Mouse (Mus musculus): Measurements from ENCODE around the gene Gm49450. TPM values are rescaled to one million over a fixed set of nuclear protein-coding genes. Genes with fewer than 3 reads are reported as not detected.
A peak's percentile ranks its signal among the peaks of the same experiment; 100 is the strongest.
"Not testable (repeated sequence)": the region's sequence is repeated elsewhere in the genome, so short reads cannot be mapped to it uniquely, and the experiment has no call there.

Gm49450 gene
- total RNA-seq, 4 experiments from 2014 or later, result not detected

GRCm38 (mm10) chr15:98954425-98955253 is 1.3 kb upstream of the Gm49450 start:
- no peak for DNase-seq (ENCODE audit: low spot score)

GRCm38 (mm10) chr15:98952751-98953400 is 475 bp downstream of the Gm49450 start:
- peak; percentile 67 for DNase-seq (ENCODE audit: low spot score)

DNA sequence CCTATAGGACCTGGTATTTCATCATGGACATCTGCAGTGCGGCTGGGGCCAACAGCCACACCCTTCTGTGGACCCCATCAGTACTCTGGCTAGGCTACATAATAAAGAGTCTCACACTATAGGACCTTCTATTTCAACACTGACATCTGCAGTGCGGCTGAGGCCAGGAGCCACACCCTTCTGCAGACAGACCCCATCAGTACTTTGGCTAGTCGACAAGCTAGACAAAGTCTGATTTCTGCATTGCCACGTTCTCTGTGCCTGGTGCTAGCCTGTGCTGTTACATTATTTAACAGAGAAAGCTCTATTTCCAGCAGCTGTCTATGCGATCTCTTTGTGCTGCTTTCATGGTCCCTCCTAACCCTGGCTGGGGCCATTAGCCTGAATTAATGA is 1.3 kb downstream of the Gm49450 start:
- DNase-seq (ENCODE audit: low spot score), result no peak

DNA sequence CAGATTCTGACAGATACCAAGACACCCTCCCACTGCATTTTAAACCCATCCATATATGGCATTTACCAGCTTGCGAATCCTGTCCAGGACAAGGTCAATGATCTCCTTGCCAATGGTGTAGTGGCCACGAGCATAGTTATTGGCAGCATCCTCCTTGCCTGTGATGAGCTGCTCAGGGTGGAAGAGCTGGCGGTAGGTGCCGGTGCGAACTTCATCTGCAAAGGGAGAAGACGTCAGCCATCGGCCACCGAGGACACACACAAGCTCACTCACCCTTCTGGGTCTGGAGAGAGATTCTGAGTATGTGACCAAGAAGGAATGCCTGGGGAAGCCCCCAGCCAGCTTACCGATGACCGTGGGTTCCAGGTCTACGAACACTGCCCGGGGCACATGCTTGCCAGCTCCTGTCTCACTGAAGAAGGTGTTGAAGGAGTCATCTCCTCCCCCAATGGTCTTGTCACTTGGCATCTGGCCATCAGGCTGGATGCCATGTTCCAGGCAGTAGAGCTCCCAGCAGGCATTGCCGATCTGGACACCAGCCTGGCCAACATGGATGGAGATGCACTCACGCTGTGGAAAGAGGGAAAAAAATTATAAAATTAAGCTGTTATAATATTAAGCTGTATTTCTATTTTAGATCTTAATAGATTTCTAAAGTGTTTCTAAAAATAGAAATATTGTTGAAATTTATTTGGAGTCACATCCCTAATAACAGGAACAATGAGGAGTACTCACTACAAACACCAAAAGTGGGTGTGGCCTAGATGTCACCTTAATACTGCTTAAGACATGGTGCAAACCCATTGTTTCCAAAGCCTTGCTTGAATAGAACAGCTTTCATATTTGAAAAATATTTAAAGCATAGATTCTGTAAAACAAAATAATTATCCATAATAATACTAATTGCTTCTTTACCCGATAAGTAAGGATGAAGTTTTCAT is 2.0 kb downstream of the Gm49450 start:
- DNase-seq (ENCODE audit: low spot score), result not testable (repeated sequence)

DNA sequence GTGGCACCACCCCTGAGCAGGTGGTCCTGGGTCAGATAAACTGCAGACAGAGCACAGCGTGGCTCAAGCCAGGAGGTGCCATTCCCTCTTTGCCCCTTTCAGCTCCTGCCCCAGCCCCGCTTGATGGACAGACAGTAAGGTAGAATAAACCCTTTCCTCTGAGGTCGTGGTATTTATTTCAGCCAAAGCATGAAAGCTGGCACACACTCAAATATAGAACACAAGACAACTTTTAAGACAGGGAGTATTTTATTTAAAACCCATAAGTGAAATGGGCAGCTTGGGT is 3.8 kb downstream of the Gm49450 start:
- DNase-seq (ENCODE audit: low spot score), result no peak

GRCm38 (mm10) chr15:98948857-98949606 is 4.3 kb downstream of the Gm49450 start:
- DNase-seq (ENCODE audit: low spot score), result no peak

DNA sequence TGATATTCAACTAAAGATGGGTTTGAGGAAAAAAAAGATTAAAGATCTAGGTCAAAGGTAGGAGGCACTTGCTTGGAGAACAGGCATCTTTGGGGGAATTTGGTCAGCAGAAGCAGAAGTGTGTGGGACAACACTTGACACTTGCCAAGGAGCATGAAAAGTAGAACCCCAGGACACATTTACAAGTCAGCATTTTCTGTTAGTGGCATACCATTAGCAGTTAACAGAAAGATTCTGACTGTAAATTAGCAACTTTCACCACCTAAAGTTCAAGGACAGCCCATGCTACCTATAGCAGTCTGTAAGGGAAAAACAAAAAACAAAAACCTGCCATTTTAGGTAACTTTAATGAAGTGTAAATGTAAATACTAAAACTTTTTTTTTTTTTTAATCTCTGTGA is 5.0 kb downstream of the Gm49450 start:
- DNase-seq (ENCODE audit: low spot score), result no peak

DNA sequence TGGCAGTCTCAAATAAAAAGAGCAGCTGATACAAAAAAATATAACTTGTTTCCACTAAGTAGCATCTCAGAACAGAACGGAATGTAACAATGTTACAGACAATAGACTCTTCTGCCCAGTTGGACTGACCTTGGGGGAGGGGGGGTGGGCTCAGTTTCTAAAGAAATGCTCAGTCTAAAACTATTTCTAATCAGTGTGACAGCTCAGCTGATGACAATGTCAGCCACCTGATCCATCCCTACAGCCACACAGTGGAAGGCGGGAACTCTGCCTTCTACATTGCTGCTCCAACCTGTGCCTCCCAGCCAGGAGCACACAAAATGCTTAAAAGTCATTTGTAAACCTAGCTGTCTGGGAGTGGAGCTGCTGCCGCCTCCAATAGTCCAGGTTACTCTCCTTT is 5.5 kb downstream of the Gm49450 start:
- DNase-seq (ENCODE audit: low spot score), result no peak

DNA sequence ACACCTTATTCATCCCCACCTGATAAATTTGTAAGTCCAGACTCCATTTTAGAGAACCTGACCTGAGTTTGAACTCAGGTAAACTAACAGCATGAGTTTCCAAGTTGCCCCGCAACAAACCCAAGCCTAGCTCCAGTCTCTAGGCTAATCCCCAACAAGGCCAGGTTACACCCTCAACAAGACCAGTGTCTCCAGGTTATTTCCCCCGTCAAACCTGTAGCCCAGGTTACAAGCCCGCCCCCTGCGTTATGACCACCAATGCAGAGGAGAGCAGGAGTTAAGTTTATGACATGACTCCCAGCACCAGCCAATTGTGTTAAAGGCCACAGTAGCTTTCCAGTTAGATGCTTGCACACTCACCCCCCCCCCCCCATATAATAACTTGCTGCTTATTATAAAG is 10.2 kb downstream of the Gm49450 start:
- DNase-seq (ENCODE audit: low spot score), result no peak

GRCm38 (mm10) chr15:98942081-98942480 is 11.3 kb downstream of the Gm49450 start:
- DNase-seq (ENCODE audit: low spot score), result no peak

DNA sequence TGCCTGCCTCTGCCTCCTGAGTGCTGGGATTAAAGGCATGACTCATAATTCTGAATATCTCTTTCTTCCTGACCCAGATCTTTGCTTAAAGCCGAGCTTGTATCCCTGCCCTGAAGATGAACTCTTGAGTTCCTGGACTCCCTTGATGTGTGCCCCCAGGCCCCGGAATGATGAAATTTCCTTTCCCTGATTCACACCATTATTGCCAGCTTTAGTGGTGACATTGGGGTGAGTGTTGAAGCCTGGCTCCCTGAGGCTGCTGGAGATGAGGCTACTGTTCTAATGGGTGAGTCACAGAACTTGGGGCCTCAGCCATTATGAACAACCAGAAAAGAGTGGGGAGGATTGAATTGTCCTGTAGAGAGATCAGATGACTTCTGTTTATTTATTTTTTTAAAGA is 11.8 kb downstream of the Gm49450 start:
- DNase-seq (ENCODE audit: low spot score), result no peak

DNA sequence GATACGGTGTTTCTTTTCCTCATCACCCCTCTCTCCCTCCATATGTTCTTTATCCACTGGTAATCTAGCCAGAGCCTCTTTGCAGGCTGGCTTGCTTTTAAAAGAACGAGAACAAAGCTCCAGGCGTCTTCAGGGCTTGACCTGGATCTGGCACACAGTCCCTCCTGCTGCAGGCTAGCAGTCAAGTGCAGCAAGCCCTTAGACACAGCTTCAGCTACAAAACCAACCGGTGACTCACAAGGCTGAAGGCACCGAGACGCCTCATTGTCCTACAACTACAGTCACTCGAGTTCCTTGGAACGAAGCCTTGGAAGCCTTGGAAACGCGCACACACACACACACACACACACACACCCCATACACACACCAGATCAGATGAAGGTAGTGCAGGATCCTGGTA is 12.5 kb downstream of the Gm49450 start:
- DNase-seq (ENCODE audit: low spot score), result no peak

DNA sequence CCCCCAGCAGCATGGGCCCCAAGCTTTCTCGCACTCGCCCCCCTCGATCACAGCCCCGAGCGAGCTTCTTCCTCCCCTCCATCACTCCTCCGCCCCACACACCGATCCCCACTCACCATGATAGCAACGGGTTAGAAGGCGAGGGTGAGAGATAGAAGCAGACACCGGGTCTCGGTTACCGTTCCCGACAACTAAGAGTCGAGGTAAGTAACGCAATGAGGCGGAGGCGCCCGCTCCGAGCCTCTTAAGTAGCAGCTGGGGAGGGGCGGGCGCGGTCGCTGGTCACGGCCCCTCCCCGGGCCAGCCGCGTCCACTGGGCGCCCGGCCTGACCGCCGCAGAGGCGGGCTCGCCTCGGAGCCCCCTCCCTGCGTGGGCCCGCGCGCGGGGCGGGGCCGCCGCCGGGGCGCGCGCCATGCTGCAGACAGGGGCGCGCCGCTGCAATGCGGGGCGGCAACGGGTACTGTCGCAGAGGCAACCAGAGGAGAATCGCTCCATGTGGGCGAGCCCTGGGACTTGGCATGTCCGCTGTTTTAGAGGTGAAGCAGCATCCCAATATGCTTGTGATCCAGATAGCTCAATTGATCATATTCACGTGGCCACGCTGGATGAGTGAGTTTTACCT is 19.0 kb downstream of the Gm49450 start, which contains the start of gene Tuba1b:
TSS of gene Tuba1b (minus strand) at position 349 of the 623 bp plus-strand sequence.
- peak; percentile 88 for DNase-seq (ENCODE audit: low spot score)

GRCm38 (mm10) chr15:98933833-98934216 is 19.5 kb downstream of the Gm49450 start:
- DNase-seq (ENCODE audit: low spot score), result peak; percentile 93

DNA sequence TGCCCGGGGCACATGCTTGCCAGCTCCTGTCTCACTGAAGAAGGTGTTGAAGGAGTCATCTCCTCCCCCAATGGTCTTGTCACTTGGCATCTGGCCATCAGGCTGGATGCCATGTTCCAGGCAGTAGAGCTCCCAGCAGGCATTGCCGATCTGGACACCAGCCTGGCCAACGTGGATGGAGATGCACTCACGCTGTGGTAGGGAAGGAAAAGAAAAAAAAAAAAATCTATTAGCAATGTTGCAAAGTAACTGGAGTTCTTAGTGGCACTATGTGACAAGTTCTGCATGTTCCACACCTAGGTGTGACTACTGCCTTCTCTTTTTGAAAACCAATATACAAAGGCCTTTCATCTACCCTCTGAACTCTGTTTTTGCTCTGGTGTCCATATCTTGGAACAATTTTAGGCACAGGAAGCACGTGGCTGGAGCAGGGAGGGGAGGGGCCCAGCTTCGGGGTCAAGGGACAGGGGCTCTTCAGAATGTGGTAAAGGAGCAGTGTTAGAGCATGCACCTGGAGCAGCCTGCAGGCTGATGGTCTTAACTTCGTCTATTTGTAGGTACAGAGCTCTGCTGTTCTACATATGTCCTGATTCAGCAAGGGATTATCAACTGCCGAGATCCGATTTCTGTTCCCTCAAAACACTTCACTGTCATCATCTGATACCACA is 20.2 kb downstream of the Gm49450 start:
- DNase-seq (ENCODE audit: low spot score), result not testable (repeated sequence)

DNA sequence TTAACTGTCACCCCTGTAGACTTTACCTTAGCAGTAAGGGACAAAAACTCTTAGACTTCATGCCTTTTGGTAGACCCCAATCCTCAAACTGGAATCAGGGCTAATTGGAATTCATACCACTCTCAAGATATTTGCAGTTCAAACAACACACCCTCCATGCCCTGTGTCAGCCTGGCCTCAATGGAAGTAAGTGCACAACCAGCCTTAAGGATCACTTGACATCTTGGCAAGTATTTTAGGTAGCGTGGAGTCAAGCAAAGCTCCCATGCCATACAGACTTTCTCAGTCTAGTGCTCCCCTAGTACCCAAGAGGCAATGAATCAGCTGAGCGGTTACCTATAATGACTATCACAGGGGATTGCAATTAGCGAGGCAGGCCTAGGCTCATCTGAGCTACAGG is 22.4 kb downstream of the Gm49450 start:
- no peak for DNase-seq (ENCODE audit: low spot score)

GRCm38 (mm10) chr15:98930017-98930734 is 23.2 kb downstream of the Gm49450 start:
- no peak for DNase-seq (ENCODE audit: low spot score)

DNA sequence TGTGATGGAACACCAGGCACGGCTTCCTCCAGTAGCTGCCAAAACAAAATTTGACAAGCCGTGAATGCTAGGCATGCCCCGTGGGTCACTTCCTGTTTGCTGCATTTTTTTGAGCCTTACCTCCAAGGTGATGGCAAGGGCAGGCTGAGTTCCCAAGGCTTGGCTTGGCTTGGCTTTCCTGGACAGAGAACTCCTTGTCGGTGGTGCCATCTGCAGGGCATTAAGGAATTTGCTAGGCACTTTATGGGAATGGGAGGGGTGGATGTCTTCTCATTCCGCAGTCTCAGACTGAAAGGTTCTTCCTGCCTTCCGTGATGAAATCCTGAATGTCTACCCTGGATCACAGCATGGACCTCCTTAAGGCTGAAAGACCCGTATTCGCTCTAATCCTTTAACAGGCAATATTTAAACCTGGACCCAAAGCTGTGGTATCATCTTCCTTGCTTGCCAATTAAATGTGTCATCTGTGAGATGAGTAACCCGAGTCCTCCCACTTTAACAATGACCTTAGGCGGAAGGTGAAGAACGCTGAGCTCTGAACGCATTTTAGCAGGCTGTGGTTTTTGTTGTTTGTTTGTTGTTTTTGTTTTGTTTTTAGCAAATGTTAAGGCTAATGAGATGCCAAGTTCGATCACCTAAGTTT is 24.6 kb downstream of the Gm49450 start:
- DNase-seq (ENCODE audit: low spot score), result peak; percentile 69

- DNase-seq (ENCODE audit: low spot score), result no peak
These were observed 25.8 kb downstream of the Gm49450 start for GRCm38 (mm10) chr15:98927566-98927965.

Measured in heart, adult 8-10 months (tissue).